Mouse (Mus musculus) CD4-positive, CD25-positive, alpha-beta regulatory T cell, adult 2 months (primary cell): ENCODE data around the gene Med19.
"Not testable (repeated sequence)": the region's sequence is repeated elsewhere in the genome, so short reads cannot be mapped to it uniquely, and the experiment has no call there.

ENCODE experiments used
- DNase-seq: peaks from one replicate; pipeline ENCODE4 v3.0.0-alpha.2; 2012; ENCODE audit warnings: low read depth, low spot score

The Med19 gene

GRCm38 (mm10) chr2:84716423-84717355, 38.5 kb downstream of the Med19 start:
- DNase-seq = peak; percentile 17

GRCm38 (mm10) chr2:84717357-84717756, 39.2 kb downstream of the Med19 start:
- no peak for DNase-seq

GRCm38 (mm10) chr2:84720718-84721117, 42.5 kb downstream of the Med19 start:
- DNase-seq = no peak

- DNase-seq = no peak
Measured at GRCm38 (mm10) chr2:84721182-84721581, 43.0 kb downstream of the Med19 start.

GRCm38 (mm10) chr2:84723856-84724255, 45.7 kb downstream of the Med19 start:
- DNase-seq = no peak

GRCm38 (mm10) chr2:84725770-84726169, 47.6 kb downstream of the Med19 start:
- DNase-seq = no peak

- DNase-seq = no peak
Measured at GRCm38 (mm10) chr2:84726716-84727115, 48.5 kb downstream of the Med19 start.

GRCm38 (mm10) chr2:84727172-84727858, 49.1 kb downstream of the Med19 start, which contains the start of gene Clp1:
Gene Clp1, minus strand, starts transcription at chr2:84727350.
- DNase-seq = peak; percentile 97

- DNase-seq = not testable (repeated sequence)
Measured at GRCm38 (mm10) chr2:84728191-84728590, 50.0 kb downstream of the Med19 start.

- DNase-seq = no peak
Measured at GRCm38 (mm10) chr2:84731206-84731605, 53.0 kb downstream of the Med19 start.

- DNase-seq = no peak
Measured at GRCm38 (mm10) chr2:84732394-84732793, 54.2 kb downstream of the Med19 start.

- DNase-seq = peak; percentile 79
Measured at GRCm38 (mm10) chr2:84733579-84734300, 55.5 kb downstream of the Med19 start, which contains the start of gene Ypel4. Gene Ypel4, plus strand, starts transcription at chr2:84734058.

GRCm38 (mm10) chr2:84734351-84734864, 56.2 kb downstream of the Med19 start:
- DNase-seq = no peak

GRCm38 (mm10) chr2:84734919-84735318, 56.7 kb downstream of the Med19 start:
- no peak for DNase-seq

- no peak for DNase-seq
Measured at GRCm38 (mm10) chr2:84735346-84735920, 57.2 kb downstream of the Med19 start.

GRCm38 (mm10) chr2:84736312-84737161, 58.3 kb downstream of the Med19 start:
- no peak for DNase-seq

GRCm38 (mm10) chr2:84737451-84737925, 59.3 kb downstream of the Med19 start:
- no peak for DNase-seq
